Mouse (Mus musculus) brain, embryonic 14.5 days (tissue): Measurements from ENCODE around the gene Psmb1.

ENCODE experiments used
- CTCF ChIP-seq: fragments of 200-500 bp; IDR thresholded peaks from 2 replicates; pipeline ENCODE4 v1.5.1; 2012; ENCODE audit warnings: inconsistent platforms, mild to moderate bottlenecking, moderate library complexity, borderline replicate concordance; ENCODE audit not compliant: insufficient read depth, insufficient read length; ENCODE audit errors: extremely low read depth
- POLR2A ChIP-seq: fragments of 200-500 bp; IDR thresholded peaks from 2 replicates; pipeline ENCODE4 v1.6.1; 2012; ENCODE audit warnings: mild to moderate bottlenecking, inconsistent platforms, borderline replicate concordance; ENCODE audit not compliant: poor library complexity, insufficient read depth, insufficient read length, severe bottlenecking; ENCODE audit errors: extremely low read depth

- TF ChIP-seq CTCF = no peak
- TF ChIP-seq POLR2A = no peak
These were observed 54.1 kb downstream of the Psmb1 start for GRCm38 (mm10) chr17:15445421-15445820.
